Comparison of ENCODE assay signal across 18 mouse cellular contexts in the genomic region with DNA sequence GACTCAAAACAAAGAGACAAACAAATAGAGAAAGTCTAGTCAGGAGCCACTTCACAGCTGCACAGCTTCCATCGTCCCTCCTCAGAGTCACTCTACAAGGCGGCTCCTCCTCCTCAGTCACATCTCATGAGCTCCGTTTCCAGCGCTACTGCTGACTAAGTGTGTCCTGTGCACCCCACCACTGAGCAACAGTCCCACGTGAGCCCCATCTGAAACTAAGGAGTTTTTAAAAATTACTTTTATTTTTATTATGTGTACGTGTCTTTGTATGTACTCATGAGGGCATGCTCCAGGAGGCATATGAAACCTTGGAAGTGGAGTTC. TPM values are rescaled to one million over a fixed set of nuclear protein-coding genes. Genes with fewer than 3 reads are reported as not detected.
DNase-seq lines count a peak whose midpoint lies in the region; ATAC-seq and TF ChIP-seq lines count a peak whose summit lies in the region.
"Had no signal": no experiment of that assay in that cellular context is flagged by ENCODE, and none has a peak within 500 bp of the region (broad histone marks: within the 10 kb centered on the region; RNA-seq: fewer than 3 reads in every experiment).

No protein-coding gene starts in this region.

- ATAC-seq in heart, embryonic 12.5 days (ENCODE audit: insufficient number of reproducible peaks, low FRiP score), result no peak
- ATAC-seq in kidney, postnatal 0 days (replicated peaks; ENCODE audit: low FRiP score, low read depth), result no peak
- ATAC-seq in midbrain, embryonic 15.5 days (replicated peaks), result no peak
- no peak for ATAC-seq in midbrain, embryonic 14.5 days (ENCODE audit: low FRiP score, low TSS enrichment)
- ATAC-seq in stomach, embryonic 16.5 days (ENCODE audit: insufficient read depth, low FRiP score), result no peak
- ATAC-seq: forebrain, embryonic 14.5 days; hindbrain, postnatal 0 days had no signal

- H3K9ac ChIP-seq in heart, embryonic 12.5 days, result no peak overlapping the region
- no peak overlapping the region for H3K9ac ChIP-seq in kidney, postnatal 0 days (ENCODE audit: low read depth, low read length)
- no peak overlapping the region for H3K9ac ChIP-seq in midbrain, embryonic 15.5 days
- no peak overlapping the region for H3K9ac ChIP-seq in midbrain, embryonic 14.5 days (replicated peaks; ENCODE audit: low read length)
- no peak overlapping the region for H3K9ac ChIP-seq in stomach, embryonic 16.5 days (ENCODE audit: low read length)
- H3K9ac ChIP-seq: limb, embryonic 15.5 days had no signal

- no peaks in the 10 kb centered on the region for H3K9me3 ChIP-seq in heart, embryonic 12.5 days (replicated peaks)
- H3K9me3 ChIP-seq in kidney, postnatal 0 days (replicated peaks; ENCODE audit: low read length), result no peaks in the 10 kb centered on the region
- H3K9me3 ChIP-seq in midbrain, embryonic 15.5 days, result no peaks in the 10 kb centered on the region
- H3K9me3 ChIP-seq in midbrain, embryonic 14.5 days (ENCODE audit: control insufficient read depth, low read length), result no peaks in the 10 kb centered on the region
- no peaks in the 10 kb centered on the region for H3K9me3 ChIP-seq in stomach, embryonic 16.5 days (replicated peaks; ENCODE audit: control insufficient read depth, low read length)
- H3K9me3 ChIP-seq: limb, embryonic 15.5 days; megakaryocyte, embryonic 14.5 days had no signal

- TF ChIP-seq CTCF in kidney, postnatal 0 days (IDR thresholded peaks at IDR 0.05; ENCODE audit: low read depth), result no peak

- no peaks in the 10 kb centered on the region for H3K27me3 ChIP-seq in heart, embryonic 12.5 days (replicated peaks)
- H3K27me3 ChIP-seq in kidney, postnatal 0 days (ENCODE audit: insufficient read depth, low read length), result no peaks in the 10 kb centered on the region
- H3K27me3 ChIP-seq in midbrain, embryonic 15.5 days (replicated peaks), result no peaks in the 10 kb centered on the region
- H3K27me3 ChIP-seq in midbrain, embryonic 14.5 days (ENCODE audit: control insufficient read depth, insufficient read depth, low read length), result no peaks in the 10 kb centered on the region
- no peaks in the 10 kb centered on the region for H3K27me3 ChIP-seq in stomach, embryonic 16.5 days (ENCODE audit: control insufficient read depth, insufficient read depth, low read length)
- H3K27me3 ChIP-seq: limb, embryonic 15.5 days had no signal

- DNase-seq in heart, adult 9 months (ENCODE audit: low spot score in 2 of 2), result no peak
- DNase-seq in kidney, postnatal 0 days (ENCODE audit: low spot score), result no peak
- DNase-seq in kidney, adult 8-10 months, result no peak
- DNase-seq in midbrain, embryonic 14.5 days, result no peak
- DNase-seq in right cerebral cortex, postnatal 10 days (ENCODE audit: low spot score in 2 of 2), result no peak
- DNase-seq: adrenal gland, adult 8-10 months; cerebellum, adult 9-10 months; embryo, embryonic 11 days; right cerebral cortex, adult 18-20 months; thymus, adult 2 months had no signal

- H3K4me3 ChIP-seq in heart, embryonic 12.5 days, result no peak overlapping the region
- no peak overlapping the region for H3K4me3 ChIP-seq in kidney, postnatal 0 days (replicated peaks; ENCODE audit: low read depth, low read length)
- no peak overlapping the region for H3K4me3 ChIP-seq in midbrain, embryonic 15.5 days
- no peak overlapping the region for H3K4me3 ChIP-seq in midbrain, embryonic 14.5 days (replicated peaks; ENCODE audit: low read depth, low read length)
- H3K4me3 ChIP-seq in stomach, embryonic 16.5 days (replicated peaks; ENCODE audit: low read length), result no peak overlapping the region
- H3K4me3 ChIP-seq: limb, embryonic 15.5 days; megakaryocyte, embryonic 14.5 days had no signal

- peak overlapping the region; percentile 68 for H3K27ac ChIP-seq in heart, embryonic 12.5 days (ENCODE audit: poor library complexity, severe bottlenecking)
- H3K27ac ChIP-seq in kidney, postnatal 0 days, result peak overlapping the region; percentile 64
- peak overlapping the region; percentile 11; the same call in 1 of the 2 replicates for H3K27ac ChIP-seq in midbrain, embryonic 15.5 days
- H3K27ac ChIP-seq in midbrain, embryonic 14.5 days (replicated peaks; ENCODE audit: low read depth, low read length), result no peak overlapping the region
- peak overlapping the region; percentile 41 for H3K27ac ChIP-seq in stomach, embryonic 16.5 days (ENCODE audit: low read length)
- H3K27ac ChIP-seq: hindbrain, postnatal 0 days; limb, embryonic 15.5 days had no signal

- peaks cover 14% of the 10 kb centered on the region for H3K36me3 ChIP-seq in heart, embryonic 12.5 days
- H3K36me3 ChIP-seq in kidney, postnatal 0 days (ENCODE audit: insufficient read depth, low read length), result 0 out of 2 replicates have a peak, but pooled peaks cover 7% of the 10 kb centered on the region
- no peaks in the 10 kb centered on the region for H3K36me3 ChIP-seq in midbrain, embryonic 15.5 days (replicated peaks)
- H3K36me3 ChIP-seq in midbrain, embryonic 14.5 days (ENCODE audit: control insufficient read depth, insufficient read depth, low read length), result peaks cover 16% of the 10 kb centered on the region
- no peaks in the 10 kb centered on the region for H3K36me3 ChIP-seq in stomach, embryonic 16.5 days (ENCODE audit: control insufficient read depth, insufficient read depth, low read length)
- H3K36me3 ChIP-seq: limb, embryonic 15.5 days had no signal

- H3K4me2 ChIP-seq in heart, embryonic 12.5 days, result no peak overlapping the region
- H3K4me2 ChIP-seq in kidney, postnatal 0 days (ENCODE audit: low read length), result no peak overlapping the region
- no peak overlapping the region for H3K4me2 ChIP-seq in midbrain, embryonic 15.5 days
- H3K4me2 ChIP-seq in midbrain, embryonic 14.5 days (ENCODE audit: low read length), result no peak overlapping the region
- no peak overlapping the region for H3K4me2 ChIP-seq in stomach, embryonic 16.5 days (ENCODE audit: low read depth, low read length)
- H3K4me2 ChIP-seq: limb, embryonic 15.5 days had no signal

- peaks cover 84% of the 10 kb centered on the region for H3K4me1 ChIP-seq in heart, embryonic 12.5 days (replicated peaks)
- no peaks in the 10 kb centered on the region for H3K4me1 ChIP-seq in kidney, postnatal 0 days (replicated peaks; ENCODE audit: insufficient read depth, low read length)
- no peaks in the 10 kb centered on the region for H3K4me1 ChIP-seq in midbrain, embryonic 15.5 days
- H3K4me1 ChIP-seq in midbrain, embryonic 14.5 days (ENCODE audit: control insufficient read depth, insufficient read depth, low read length), result no peaks in the 10 kb centered on the region
- H3K4me1 ChIP-seq in stomach, embryonic 16.5 days (ENCODE audit: control insufficient read depth, insufficient read depth, low read length), result peaks cover 20% of the 10 kb centered on the region; the same call in 1 of the 2 replicates

- WGBS in heart, embryonic 12.5 days, result 70% methylated on average over 6 of the region's 6 CpGs
- whole genome bisulfite sequencing in kidney, postnatal 0 days, result 80% methylated on average over 6 of the region's 6 CpGs
- WGBS in midbrain, embryonic 15.5 days, result 93% methylated on average over 6 of the region's 6 CpGs
- 93% methylated on average over 6 of the region's 6 CpGs for WGBS in midbrain, embryonic 14.5 days
- 90% methylated on average over 6 of the region's 6 CpGs for WGBS in stomach, embryonic 16.5 days

RNA-seq across cellular contexts. Expression of a gene that starts 34.2 kb away (rescaled TPM):
- 40.1 and 43.3 TPM in 2 replicates for polyA plus RNA-seq in heart, embryonic 12.5 days (2016; fragmentation: Nextera tagmentation; extraction: Ambion mirVana)
- polyA plus RNA-seq in kidney, postnatal 0 days (2015; fragmentation: Nextera tagmentation; extraction: Ambion mirVana), result 26.4 and 26.5 TPM in 2 replicates
- polyA plus RNA-seq in midbrain, embryonic 15.5 days (2015; fragmentation: Nextera tagmentation; extraction: Ambion mirVana), result 60.6 and 60.9 TPM in 2 replicates
- 36.5 and 59.7 TPM in 2 replicates for polyA plus RNA-seq in midbrain, embryonic 14.5 days (2014; fragmentation: Nextera tagmentation; extraction: Ambion mirVana)
- 25.8 and 28.7 TPM in 2 replicates for polyA plus RNA-seq in stomach, embryonic 16.5 days (2015; fragmentation: Nextera tagmentation; extraction: Ambion mirVana)

RNA-seq across cellular contexts. Expression of a gene that starts 47.9 kb away (rescaled TPM):
- polyA plus RNA-seq in heart, embryonic 12.5 days (2016; fragmentation: Nextera tagmentation; extraction: Ambion mirVana), result not detected in 2 replicates
- polyA plus RNA-seq in kidney, postnatal 0 days (2015; fragmentation: Nextera tagmentation; extraction: Ambion mirVana), result not detected in 2 replicates
- polyA plus RNA-seq in midbrain, embryonic 15.5 days (2015; fragmentation: Nextera tagmentation; extraction: Ambion mirVana), result not detected in 2 replicates
- polyA plus RNA-seq in midbrain, embryonic 14.5 days (2014; fragmentation: Nextera tagmentation; extraction: Ambion mirVana), result not detected in 2 replicates
- not detected in 2 replicates for polyA plus RNA-seq in stomach, embryonic 16.5 days (2015; fragmentation: Nextera tagmentation; extraction: Ambion mirVana)
- polyA plus RNA-seq: C2C12; forebrain, embryonic 14.5 days; hindbrain, postnatal 0 days; limb, embryonic 15.5 days; thymus, adult 2 months had no signal

RNA-seq across cellular contexts. Expression of a gene that starts 57.0 kb away (rescaled TPM):
- 1.3 and 1.4 TPM in 2 replicates for polyA plus RNA-seq in heart, embryonic 12.5 days (2016; fragmentation: Nextera tagmentation; extraction: Ambion mirVana)
- polyA plus RNA-seq in kidney, postnatal 0 days (2015; fragmentation: Nextera tagmentation; extraction: Ambion mirVana), result 0.43 and 0.59 TPM in 2 replicates
- 0.86 and 1.2 TPM in 2 replicates for polyA plus RNA-seq in midbrain, embryonic 15.5 days (2015; fragmentation: Nextera tagmentation; extraction: Ambion mirVana)
- 0.65 and 0.93 TPM in 2 replicates for polyA plus RNA-seq in midbrain, embryonic 14.5 days (2014; fragmentation: Nextera tagmentation; extraction: Ambion mirVana)
- polyA plus RNA-seq in stomach, embryonic 16.5 days (2015; fragmentation: Nextera tagmentation; extraction: Ambion mirVana), result 2.1 and 3.1 TPM in 2 replicates
